Mouse (Mus musculus) left cerebral cortex, adult 2 months (tissue): ENCODE measurements at regions not wholly inside any gene's neighbourhood (a gene's known extent, or its start where the extent isn't known, plus 50 kb on each side); places are given as distances from the start of the nearest gene placed in this dataset.

Experiments used
- DNase-seq, 2 experiments: peaks; one replicate each; pipeline ENCODE4 v3.0.0; 2021 to 2022; ENCODE audit warnings: low spot score in 2 of 2, mixed read lengths in 1 of 2; ENCODE audit errors: extremely low spot score in 1 of 2
- H3K27ac ChIP-seq: fragments of 200-600 bp; 2 replicates; pipeline ENCODE4 v1.8.1; 2022
- H3K4me3 ChIP-seq: fragments of 200-600 bp; 2 replicates; pipeline ENCODE4 v1.8.1; 2022
- CTCF ChIP-seq: fragments of 200-600 bp; IDR thresholded peaks from 2 replicates; pipeline ENCODE4 v1.8.1; 2022; ENCODE audit warnings: antibody characterized with exemption, mild to moderate bottlenecking, moderate library complexity
- intact Hi-C: fragments of 180-260 bp; cut with DNase I; formaldehyde crosslinking; loops from one replicate; pipeline ENCODE4 v1.15.1; 2025

DNA sequence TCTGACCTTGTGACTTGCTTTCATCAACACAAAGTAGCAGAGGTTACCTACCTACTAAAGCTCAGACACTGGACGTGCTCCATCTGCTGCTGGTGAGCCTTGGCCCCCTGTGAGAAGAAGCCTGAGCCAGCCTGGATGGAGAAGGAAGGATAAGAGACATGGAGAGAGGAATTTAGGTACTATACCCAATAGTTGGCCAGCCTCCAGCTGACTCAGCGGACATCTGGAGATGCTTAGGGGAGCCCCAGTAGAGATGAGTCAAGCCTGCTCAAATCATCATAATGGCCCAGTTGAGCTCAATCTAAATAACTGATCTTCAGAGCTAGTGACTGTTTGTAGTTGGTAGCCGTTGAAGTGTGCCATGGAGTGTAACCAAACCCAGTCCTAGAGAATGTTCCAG is 53.7 kb upstream of the Ripply2 start:
- intact Hi-C loops: no loop called here
- Histone ChIP-seq H3K27ac (no peak overlapping the region), H3K4me3 (no peak overlapping the region)
- peak; percentile 49 to 62 for DNase-seq
- no peak for TF ChIP-seq CTCF

DNA sequence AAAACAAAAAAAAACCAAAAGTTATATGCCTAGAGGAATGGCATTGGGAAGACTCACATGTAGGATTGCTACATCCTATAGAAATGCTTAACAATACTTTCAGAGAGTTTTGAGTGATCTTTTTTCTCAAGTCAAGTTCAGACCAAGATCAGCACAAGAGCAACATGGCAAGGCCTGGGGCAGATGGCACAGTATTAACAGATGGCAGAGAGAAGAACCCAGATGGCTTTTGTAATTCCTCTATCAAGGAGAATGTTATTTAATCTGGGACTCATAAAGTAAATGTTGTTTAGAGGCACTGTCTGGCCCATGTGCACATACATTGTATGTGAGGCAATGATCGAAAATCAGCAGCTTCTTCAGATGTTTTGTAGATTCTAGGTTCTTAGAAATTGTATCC is 58.3 kb upstream of the Ripply2 start:
- no peak for TF ChIP-seq CTCF
- intact Hi-C loops: no loop called here
- Histone ChIP-seq H3K27ac (no peak overlapping the region), H3K4me3 (no peak overlapping the region)
- DNase-seq: no peak

DNA sequence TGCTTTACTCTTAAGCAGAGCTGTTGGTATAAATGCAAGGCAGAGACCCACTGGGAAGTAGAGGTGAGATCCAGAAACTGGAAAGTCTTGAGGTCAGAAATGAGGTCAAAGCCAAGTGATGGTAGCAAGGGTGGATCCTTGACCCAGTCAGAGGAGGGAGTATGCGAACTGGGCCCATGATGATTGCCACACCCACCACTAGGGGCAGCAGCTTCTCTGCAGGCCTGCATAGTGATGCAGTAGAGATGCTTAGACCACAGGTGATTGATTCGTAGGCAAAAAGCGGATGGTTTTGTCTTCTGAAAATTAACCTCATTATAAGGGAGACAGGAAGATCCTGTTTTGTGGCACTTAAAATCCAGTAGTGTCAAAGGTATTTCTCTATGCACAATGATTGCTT is 59.6 kb upstream of the Ripply2 start:
- peak; percentile 47 for TF ChIP-seq CTCF

DNA sequence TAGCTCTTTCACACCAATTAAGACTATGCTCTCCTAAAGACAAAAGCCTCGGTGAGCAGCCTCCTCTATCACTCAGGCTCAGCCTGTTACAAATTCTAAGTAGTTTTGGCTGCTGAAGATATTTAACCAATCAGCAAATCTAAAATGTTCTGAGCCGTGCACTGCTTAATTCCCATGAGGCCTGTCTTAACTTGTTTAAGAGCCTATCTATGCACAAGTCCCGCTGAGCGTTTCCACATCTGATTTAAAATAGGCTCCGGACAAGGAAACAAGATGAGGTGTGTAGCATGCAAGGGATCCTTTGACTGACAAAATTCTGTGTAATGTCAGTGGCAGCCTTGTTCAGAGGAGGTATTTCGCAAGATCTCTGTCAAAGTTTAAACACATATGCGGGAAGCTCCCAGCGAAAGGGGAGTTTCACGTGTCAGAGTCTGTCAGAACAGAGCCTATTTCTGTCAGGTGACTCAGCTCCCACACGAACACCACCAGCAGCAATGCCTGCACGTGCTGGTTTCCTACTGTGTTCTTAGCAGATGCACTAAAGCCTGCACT is 63.3 kb upstream of the Ripply2 start:
- intact Hi-C loops: no loop called here
- Histone ChIP-seq H3K27ac (no peak overlapping the region), H3K4me3 (no peak overlapping the region)
- DNase-seq: peak in 1 of 2 experiments; percentile 10
- no peak for TF ChIP-seq CTCF

More for the DNA sequence above, 59.6 kb upstream of the Ripply2 start:
- intact Hi-C loops: no loop called here
- no peak overlapping the region for H3K27ac ChIP-seq
- H3K4me3 ChIP-seq: no peak overlapping the region
- no peak for DNase-seq

DNA sequence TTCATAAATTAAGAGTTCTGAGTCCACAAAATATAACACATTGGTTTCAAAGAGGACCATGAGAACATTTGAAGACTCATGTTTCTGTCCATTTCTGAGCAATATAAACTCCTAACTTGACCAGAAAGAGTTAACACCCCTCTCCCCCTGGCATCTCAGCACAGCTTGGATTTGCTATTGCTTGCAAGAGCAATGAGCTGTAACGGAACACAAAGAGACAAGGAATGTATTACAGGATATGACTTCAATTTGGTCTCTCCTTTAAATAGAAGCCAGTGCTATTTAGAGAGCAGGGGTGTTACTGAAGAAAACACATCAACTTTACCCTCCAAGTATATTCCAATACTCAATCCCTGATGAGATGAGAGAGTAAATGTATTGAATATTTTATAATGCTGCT is 65.5 kb upstream of the Ripply2 start:
- H3K4me3 ChIP-seq: no peak overlapping the region
- DNase-seq: no peak
- intact Hi-C loops: no loop called here
- no peak overlapping the region for H3K27ac ChIP-seq
- no peak for TF ChIP-seq CTCF

DNA sequence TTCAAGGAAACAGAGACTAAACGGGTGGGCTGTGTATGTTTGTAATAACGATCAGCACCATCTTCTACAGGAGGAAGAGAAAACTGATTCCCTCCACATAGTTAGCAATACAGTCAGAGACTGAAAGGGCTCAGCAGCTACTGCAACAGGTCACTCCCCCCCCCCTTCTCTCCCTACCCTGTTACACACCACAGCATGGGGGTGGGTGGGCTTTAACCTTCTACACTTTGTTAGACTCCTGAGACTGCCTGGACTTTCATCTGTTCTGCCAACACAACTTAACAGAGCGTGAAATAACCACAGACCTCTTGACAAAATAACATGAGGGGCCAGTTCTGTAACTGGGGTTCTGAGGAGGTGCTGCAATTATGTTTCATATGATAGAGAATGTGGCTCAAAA is 50.7 kb upstream of the Snap91 start:
- intact Hi-C loops: no loop called here
- DNase-seq: no peak
- TF ChIP-seq CTCF: no peak
- H3K27ac ChIP-seq: no peak overlapping the region
- H3K4me3 ChIP-seq: no peak overlapping the region
